Mouse (Mus musculus) left cerebral cortex, postnatal 10 days (tissue): ENCODE results near the gene Cdc42ep5. TPM values are rescaled to one million over a fixed set of nuclear protein-coding genes. Genes with fewer than 3 reads are reported as not detected.

Source experiments
- DNase-seq, 2 experiments: peaks; one replicate each; pipeline ENCODE4 v3.0.0; 2021 to 2022; ENCODE audit warnings: low spot score in 2 of 2, mixed read lengths in 1 of 2; ENCODE audit errors: extremely low spot score in 1 of 2
- intact Hi-C: fragments of 180-260 bp; cut with DNase I; formaldehyde crosslinking; loops from one replicate; pipeline ENCODE4 v1.15.1; 2025
- total RNA-seq, 2 experiments: library from RNA; stranded (reverse); gene quantifications; 2 replicates each; pipeline ENCODE4 v1.2.3; 2021

Cdc42ep5 gene
- total RNA-seq, 2 experiments from 2014 or later: 3.3 to 3.4 TPM

GRCm38 (mm10) chr7:4147836-4148235 is 16.8 kb downstream of the Cdc42ep5 start:
- intact Hi-C loops: loop anchor here (2.0 to 10.0 kb wide), 2 partner anchors 279 to 453 kb away; partner anchors contain the start of genes Mboat7 and Tsen34
- DNase-seq: no peak

DNA sequence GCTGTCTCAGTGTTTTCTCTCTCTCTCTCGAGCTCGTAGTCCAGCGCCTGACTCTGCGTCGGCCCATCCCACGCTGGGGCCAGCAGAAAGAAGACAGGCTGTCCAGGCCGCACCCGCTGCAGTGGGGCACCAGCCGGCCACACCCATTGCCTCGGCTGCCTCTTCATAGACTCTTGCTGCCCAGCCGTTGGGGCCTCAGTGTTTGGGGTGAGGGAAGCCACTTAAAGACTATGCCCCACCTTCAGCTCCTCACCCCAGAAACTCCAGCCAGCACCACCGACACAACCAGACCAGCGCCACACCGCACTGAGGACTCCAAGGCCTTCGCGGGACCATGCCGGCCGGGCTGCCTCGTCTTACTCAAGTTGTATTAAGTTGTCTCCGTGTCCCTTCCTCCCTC is 17.3 kb downstream of the Cdc42ep5 start:
- intact Hi-C loops: loop anchor here (10.0 kb wide), 1 partner anchor 453 kb away; the partner anchor contains the start of genes Mboat7 and Tsen34
- DNase-seq: peak in 1 of 2 experiments; percentile 44

DNA sequence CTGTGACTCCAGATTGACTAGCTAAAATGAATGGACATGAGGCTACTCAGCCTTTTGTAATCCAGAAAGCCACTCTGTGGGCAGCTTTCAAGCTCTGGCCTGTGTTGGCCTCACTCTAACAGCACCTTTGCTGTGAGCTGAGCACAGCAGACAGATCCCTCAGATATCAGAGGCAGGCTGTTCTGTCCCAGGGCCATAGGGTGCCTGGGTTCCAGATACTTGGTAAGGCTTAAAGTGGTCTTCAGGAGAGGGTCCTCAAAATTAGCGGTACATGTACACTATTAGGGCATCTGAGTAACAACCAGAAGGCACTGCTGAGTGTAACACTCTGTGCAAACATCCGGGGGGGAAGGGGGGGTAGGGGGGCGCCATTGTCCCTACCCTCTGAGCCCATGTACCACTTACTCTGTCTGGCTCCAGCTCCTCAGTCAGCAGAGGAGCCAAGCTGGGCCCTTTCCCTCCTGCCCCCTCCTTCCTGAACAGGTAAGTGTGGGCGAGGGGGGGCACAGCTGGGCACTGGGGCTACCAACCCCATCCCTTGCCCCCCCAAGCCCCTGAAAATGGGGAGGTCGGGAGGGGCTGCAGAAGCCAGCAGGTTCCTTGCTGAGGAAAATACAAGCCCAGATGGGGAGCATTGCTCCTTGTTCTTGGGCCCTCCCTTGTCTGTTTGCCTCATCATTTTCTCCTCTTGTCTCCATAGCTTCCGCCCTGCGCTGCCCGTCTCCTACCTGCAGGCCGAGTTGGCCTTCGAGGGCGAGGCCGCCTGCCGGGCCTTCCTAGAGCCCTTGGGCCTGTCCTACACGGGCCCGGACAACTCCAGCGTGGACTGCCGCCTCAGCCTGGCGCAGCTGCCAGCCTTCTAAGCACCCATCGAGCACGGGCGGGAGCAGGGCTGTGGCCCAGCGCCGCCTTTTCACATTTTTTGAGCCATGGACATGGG is 18.1 kb downstream of the Cdc42ep5 start:
- intact Hi-C loops: loop anchor here (10.0 kb wide), 1 partner anchor 452 kb away; the partner anchor contains the start of genes Mboat7 and Tsen34
- DNase-seq: peak in 1 of 2 experiments; percentile 50

DNA sequence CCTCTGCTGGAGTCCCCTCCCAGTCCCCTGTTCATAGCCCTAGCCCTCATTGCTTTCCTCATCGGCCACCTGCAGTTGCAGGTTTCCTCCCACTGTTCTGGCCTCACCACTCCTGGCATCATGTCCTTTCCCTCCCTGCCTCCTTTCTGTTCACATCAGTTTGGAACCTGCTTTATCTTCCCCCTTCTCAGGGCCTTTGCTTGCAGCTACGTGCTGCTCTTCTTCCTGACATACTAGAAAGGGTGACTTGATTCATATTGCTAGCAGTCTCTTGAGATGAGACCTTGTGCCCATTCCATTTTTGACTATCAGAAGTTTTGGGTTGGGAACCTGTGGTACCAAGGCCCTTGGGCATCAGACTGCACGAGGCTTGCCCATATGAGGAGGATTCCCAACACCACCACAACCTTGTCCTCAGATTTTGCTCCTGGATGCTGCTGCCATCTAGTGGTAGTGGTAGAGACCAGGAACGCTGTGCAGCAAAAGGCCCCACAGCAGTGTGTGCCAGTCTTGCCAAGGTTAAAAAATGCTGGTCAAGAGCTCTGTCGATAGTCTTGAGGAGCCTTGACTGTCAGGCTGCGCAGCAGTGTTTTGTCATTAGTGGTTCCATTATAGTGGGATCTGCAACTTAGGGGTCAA is 19.0 kb downstream of the Cdc42ep5 start:
- intact Hi-C loops: loop anchor here (10.0 kb wide), 1 partner anchor 451 kb away; the partner anchor contains the start of genes Mboat7 and Tsen34

GRCm38 (mm10) chr7:4144766-4145551 is 19.7 kb downstream of the Cdc42ep5 start:
- intact Hi-C loops: loop anchor here (10.0 kb wide), 1 partner anchor 450 kb away; the partner anchor contains the start of genes Mboat7 and Tsen34
- DNase-seq: peak in 1 of 2 experiments; percentile 32

More for the DNA sequence above, 19.0 kb downstream of the Cdc42ep5 start:
- DNase-seq: peak in 1 of 2 experiments; percentile 64

- DNase-seq: no peak
- intact Hi-C loops: loop anchor here (10.0 kb wide), 1 partner anchor 449 kb away; the partner anchor contains the start of genes Mboat7 and Tsen34
Observed at GRCm38 (mm10) chr7:4144046-4144445, 20.6 kb downstream of the Cdc42ep5 start.

- DNase-seq: peak in 1 of 2 experiments; percentile 44
- intact Hi-C loops: loop anchor here (10.0 kb wide), 1 partner anchor 449 kb away; the partner anchor contains the start of genes Mboat7 and Tsen34
Observed at GRCm38 (mm10) chr7:4143506-4143905, 21.2 kb downstream of the Cdc42ep5 start.

DNA sequence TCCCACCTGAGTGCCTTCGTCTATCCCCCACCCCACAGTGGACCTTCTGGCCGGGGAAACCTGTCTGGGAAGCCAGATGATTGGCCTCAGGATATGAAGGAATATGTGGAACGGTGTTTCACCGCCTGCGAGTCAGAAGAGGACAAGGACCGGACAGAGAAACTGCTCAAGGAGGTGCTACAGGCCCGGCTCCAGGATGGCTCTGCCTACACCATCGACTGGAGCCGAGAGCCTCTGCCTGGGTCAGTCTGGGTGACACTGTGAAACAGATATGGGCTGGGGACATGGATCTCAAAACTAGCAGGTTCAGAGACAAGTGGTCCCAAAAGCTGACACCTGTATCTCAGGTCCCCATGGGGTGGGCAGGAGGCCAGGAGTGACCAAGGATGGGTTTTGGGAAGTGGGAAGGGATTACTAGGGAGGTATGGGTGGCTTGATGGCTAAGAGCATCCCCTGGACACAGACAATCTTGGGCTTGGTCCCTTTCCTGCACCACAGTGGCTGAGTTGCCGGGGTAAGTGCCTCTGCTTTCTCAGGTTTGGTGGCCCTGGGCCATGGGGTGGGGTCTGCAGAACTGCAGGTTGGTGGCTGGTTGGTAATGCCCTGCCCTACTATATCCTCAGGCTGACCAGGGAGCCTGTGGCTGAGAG is 21.7 kb downstream of the Cdc42ep5 start:
- intact Hi-C loops: loop anchor here (10.0 kb wide), 1 partner anchor 448 kb away; the partner anchor contains the start of genes Mboat7 and Tsen34

GRCm38 (mm10) chr7:4141648-4142325 is 22.9 kb downstream of the Cdc42ep5 start:
- DNase-seq: no peak
- intact Hi-C loops: loop anchor here (10.0 kb wide), 1 partner anchor 447 kb away; the partner anchor contains the start of genes Mboat7 and Tsen34

More for the DNA sequence above, 21.7 kb downstream of the Cdc42ep5 start:
- peak in 1 of 2 experiments; percentile 37 for DNase-seq

DNA sequence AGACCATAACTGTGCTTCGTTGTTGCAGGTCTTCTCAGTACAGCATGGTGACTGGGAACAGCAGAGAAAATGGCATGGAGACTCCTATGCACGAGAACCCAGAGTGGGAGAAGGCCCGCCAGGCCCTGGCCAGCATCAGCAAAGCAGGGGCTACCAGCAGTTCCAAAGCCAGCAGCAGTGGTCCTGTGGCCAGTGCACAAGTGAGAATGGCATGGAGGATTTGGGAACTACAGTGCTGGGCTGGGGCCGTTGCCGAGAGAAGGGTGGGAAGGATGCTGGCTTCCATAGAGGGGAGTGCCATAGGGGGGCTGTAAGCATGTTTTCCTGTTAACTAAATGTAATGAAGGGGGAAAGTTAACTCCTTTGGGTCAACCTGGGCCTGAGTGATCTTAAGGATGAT is 25.3 kb downstream of the Cdc42ep5 start:
- DNase-seq: peak in 1 of 2 experiments; percentile 33
- intact Hi-C loops: no loop called here

GRCm38 (mm10) chr7:4138671-4139070 is 26.0 kb downstream of the Cdc42ep5 start:
- no peak for DNase-seq
- intact Hi-C loops: no loop called here

DNA sequence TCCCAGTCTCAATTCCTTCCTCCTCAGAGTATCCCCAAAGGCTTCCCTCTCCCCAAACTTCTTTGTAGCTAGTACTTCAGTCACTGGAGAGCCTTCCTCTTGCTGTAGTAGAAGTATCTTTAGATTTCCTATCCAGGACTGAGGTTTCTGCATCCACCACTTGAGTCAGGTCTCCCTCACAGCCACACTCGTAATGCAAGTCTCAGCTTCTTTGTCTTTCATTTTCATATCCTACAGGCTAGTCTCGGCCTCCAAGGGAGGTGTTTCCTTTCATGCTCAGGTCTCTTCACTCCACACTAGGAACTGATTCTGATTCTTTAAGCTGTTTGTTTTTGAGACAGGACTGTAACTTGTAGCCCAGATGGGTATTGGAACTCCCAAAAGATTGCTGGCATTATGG is 26.5 kb downstream of the Cdc42ep5 start:
- intact Hi-C loops: no loop called here
- DNase-seq: no peak

DNA sequence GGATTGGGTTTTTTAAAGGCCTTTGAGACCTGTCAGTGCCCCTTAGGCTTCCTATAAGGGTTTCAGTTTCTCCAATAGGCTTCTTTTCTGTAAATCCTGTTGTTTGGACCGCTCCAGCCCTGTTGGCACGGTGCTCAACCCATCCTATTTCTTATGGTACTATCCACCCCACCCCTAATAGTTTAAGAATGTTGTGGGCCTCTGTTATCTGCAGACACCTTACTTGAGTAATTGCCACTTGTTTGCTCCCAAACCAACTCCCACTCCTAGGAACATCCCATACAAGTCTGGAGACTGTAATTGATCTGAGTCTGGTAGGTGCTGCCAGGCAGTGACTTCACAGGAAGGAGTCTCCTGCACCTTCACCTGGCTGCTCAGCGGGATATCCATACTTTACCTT is 26.9 kb downstream of the Cdc42ep5 start:
- no peak for DNase-seq
- intact Hi-C loops: no loop called here

DNA sequence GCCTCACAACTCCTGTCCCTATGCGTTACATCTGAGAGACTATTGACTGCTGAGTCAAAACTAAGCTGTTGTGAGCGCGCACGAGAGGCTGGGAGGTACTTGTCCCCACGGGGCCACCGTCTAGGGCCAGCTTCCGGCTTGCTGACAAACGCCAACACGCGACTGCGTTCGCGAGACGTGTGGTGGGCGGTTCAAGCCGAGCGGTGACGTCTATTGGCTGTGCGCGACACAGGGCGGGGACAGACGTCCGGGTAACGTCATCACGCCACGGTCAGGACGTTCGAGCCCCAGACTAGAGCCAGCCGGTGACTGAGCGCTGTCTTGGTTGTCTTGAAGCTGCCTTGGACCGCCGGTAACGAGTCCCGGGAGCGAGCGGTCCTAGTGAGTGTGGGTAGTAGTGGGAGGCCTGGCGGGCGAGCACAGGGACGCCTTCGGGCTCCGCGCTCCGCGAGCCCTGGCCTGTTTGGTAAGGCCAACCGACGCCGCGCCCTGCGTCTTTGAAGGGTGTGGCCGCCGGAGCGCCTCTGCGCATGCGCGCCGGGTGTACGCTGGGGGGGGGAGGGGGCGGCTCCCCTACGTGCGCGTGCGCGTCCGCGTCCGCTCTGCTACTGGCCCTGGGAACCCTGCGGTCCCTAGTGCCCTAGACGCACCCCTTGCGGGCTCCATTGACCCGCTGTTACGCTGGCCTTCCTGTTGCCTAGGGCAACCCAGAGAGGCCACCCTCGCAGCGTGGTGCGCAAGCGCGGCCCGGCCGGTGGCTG is 27.7 kb downstream of the Cdc42ep5 start, which contains the start of gene Leng8:
Gene Leng8 (plus strand): TSS at position 269 of the 761 bp plus-strand sequence.
- peak; percentile 99 to 100 for DNase-seq
- intact Hi-C loops: no loop called here

- intact Hi-C loops: no loop called here
- no peak for DNase-seq
Observed at GRCm38 (mm10) chr7:4136404-4136770, 28.3 kb downstream of the Cdc42ep5 start.

DNA sequence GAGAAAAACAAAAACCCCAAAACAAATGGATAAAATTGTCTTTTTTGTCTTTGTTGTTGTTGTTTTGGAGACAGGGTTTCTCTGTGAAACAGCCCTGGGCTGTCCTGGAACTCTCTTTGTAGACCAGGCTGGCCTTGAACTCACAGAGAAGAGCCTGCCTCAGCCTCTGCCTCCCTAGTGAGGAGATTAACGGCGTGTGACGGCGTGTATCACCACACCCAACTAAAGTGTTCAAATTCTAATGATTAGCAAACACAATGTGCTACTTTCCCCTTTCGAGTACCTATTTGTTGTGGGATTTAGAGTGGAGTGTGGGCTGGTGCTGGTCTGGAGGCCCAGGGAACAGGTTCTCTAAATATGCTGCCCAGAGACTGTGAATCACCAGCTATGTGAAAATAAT is 29.7 kb downstream of the Cdc42ep5 start:
- peak in 1 of 2 experiments; percentile 14 for DNase-seq
- intact Hi-C loops: no loop called here
